Mouse (Mus musculus) hindbrain, embryonic 12.5 days (tissue): ENCODE measurements around the gene Hmgcs1. TPM values are rescaled to one million over a fixed set of nuclear protein-coding genes. Genes with fewer than 3 reads are reported as not detected.

Experiments used
- ATAC-seq: fragments of 200-750 bp; cut with Nextera tagmentation; 2 replicates; pipeline ENCODE4 v1.8.0; 2017; ENCODE audit warnings: moderate TSS enrichment; ENCODE audit not compliant: low FRiP score
- H3K27ac ChIP-seq: fragments of 300-500 bp; sonication (generic); 2 replicates; pipeline ENCODE4 v1.5.1; 2016; ENCODE audit warnings: mild to moderate bottlenecking
- H3K27me3 ChIP-seq: fragments of 300-500 bp; sonication (generic); 2 replicates; pipeline ENCODE4 v1.6.1; 2016; ENCODE audit warnings: mild to moderate bottlenecking
- H3K36me3 ChIP-seq: fragments of 300-500 bp; sonication (generic); 2 replicates; pipeline ENCODE4 v1.6.1; 2016; ENCODE audit warnings: mild to moderate bottlenecking
- H3K4me1 ChIP-seq: fragments of 300-500 bp; sonication (generic); 2 replicates; pipeline ENCODE4 v1.6.1; 2016
- H3K4me2 ChIP-seq: fragments of 300-500 bp; sonication (generic); replicated peaks from 2 replicates; pipeline ENCODE4 v1.6.1; 2016; ENCODE audit warnings: mild to moderate bottlenecking
- H3K4me3 ChIP-seq: fragments of 300-500 bp; sonication (generic); 2 replicates; pipeline ENCODE4 v1.5.1; 2016; ENCODE audit warnings: mild to moderate bottlenecking
- H3K9ac ChIP-seq: fragments of 300-500 bp; sonication (generic); 2 replicates; pipeline ENCODE4 v1.6.1; 2016; ENCODE audit warnings: mild to moderate bottlenecking, moderate library complexity
- H3K9me3 ChIP-seq: fragments of 300-500 bp; sonication (generic); replicated peaks from 2 replicates; pipeline ENCODE4 v1.6.1; 2016; ENCODE audit warnings: mild to moderate bottlenecking
- WGBS: fragments of 180-500 bp; shearing (Covaris S2); methylation state at CpG from one replicate; pipeline ENCODE4 v1.1.7; 2016; 5-methylcytosine and 5-hydroxymethylcytosine counted together
- polyA plus RNA-seq: library from polyadenylated mRNA; unstranded; fragments of >200 nt; fragmentation: Nextera tagmentation; extraction: Ambion mirVana; gene quantifications from 2 replicates; pipeline ENCODE4 v1.2.1, GENCODE M21; 2016

Hmgcs1 gene
- polyA plus RNA-seq, 1 experiment from 2014 or later, result 415 TPM

GRCm38 (mm10) chr13:119707906-119708305 lies 17.7 kb downstream of the Hmgcs1 start:
- Histone ChIP-seq H3K27ac (no peak overlapping the region), H3K9me3 (no peaks in the 10 kb centered on the region), H3K9ac (no peak overlapping the region), H3K4me1 (no peaks in the 10 kb centered on the region), H3K36me3 (peaks cover 67% of the 10 kb centered on the region), H3K4me2 (no peak overlapping the region), H3K4me3 (no peak overlapping the region), H3K27me3 (no peaks in the 10 kb centered on the region)
- WGBS, result 93% methylated on average over 6 of the region's 6 CpGs
- no peak for ATAC-seq

- WGBS, result 90% methylated on average over 5 of the region's 5 CpGs
These were observed 18.8 kb downstream of the Hmgcs1 start for GRCm38 (mm10) chr13:119708941-119709340.

GRCm38 (mm10) chr13:119709388-119710267 lies 19.4 kb downstream of the Hmgcs1 start:
- Histone ChIP-seq H3K4me3 (no peak overlapping the region), H3K9ac (no peak overlapping the region), H3K27me3 (no peaks in the 10 kb centered on the region), H3K27ac (no peak overlapping the region; the same call in 1 of the 2 replicates), H3K4me2 (no peak overlapping the region), H3K4me1 (no peaks in the 10 kb centered on the region), H3K9me3 (no peaks in the 10 kb centered on the region), H3K36me3 (peaks cover 53% of the 10 kb centered on the region)
- 91% methylated on average over 8 of the region's 8 CpGs for WGBS
- ATAC-seq, result no peak; the same call in 1 of the 2 replicates

More at GRCm38 (mm10) chr13:119708941-119709340, 18.8 kb downstream of the Hmgcs1 start:
- Histone ChIP-seq H3K27ac (no peak overlapping the region), H3K9me3 (no peaks in the 10 kb centered on the region), H3K4me3 (no peak overlapping the region), H3K4me2 (no peak overlapping the region), H3K36me3 (peaks cover 59% of the 10 kb centered on the region), H3K27me3 (no peaks in the 10 kb centered on the region), H3K9ac (no peak overlapping the region), H3K4me1 (no peaks in the 10 kb centered on the region)
- ATAC-seq, result no peak

GRCm38 (mm10) chr13:119710268-119710610 lies 20.1 kb downstream of the Hmgcs1 start:
- H3K27me3 ChIP-seq, result no peaks in the 10 kb centered on the region
- 91% methylated on average over 10 of the region's 10 CpGs for WGBS
- H3K4me1 ChIP-seq, result no peaks in the 10 kb centered on the region
- no peak overlapping the region for H3K4me3 ChIP-seq
- no peak overlapping the region for H3K27ac ChIP-seq
- no peaks in the 10 kb centered on the region for H3K9me3 ChIP-seq
- ATAC-seq, result no peak
- H3K9ac ChIP-seq, result no peak overlapping the region
- H3K4me2 ChIP-seq, result no peak overlapping the region
- H3K36me3 ChIP-seq, result peaks cover 47% of the 10 kb centered on the region

GRCm38 (mm10) chr13:119712463-119712862 lies 22.3 kb downstream of the Hmgcs1 start:
- Histone ChIP-seq H3K4me2 (no peak overlapping the region), H3K27ac (no peak overlapping the region), H3K27me3 (no peaks in the 10 kb centered on the region), H3K4me1 (no peaks in the 10 kb centered on the region), H3K9me3 (no peaks in the 10 kb centered on the region), H3K4me3 (no peak overlapping the region), H3K36me3 (peaks cover 31% of the 10 kb centered on the region), H3K9ac (no peak overlapping the region)
- ATAC-seq, result no peak
- WGBS, result 94% methylated on average over 11 of the region's 11 CpGs

GRCm38 (mm10) chr13:119713107-119713787 lies 23.1 kb downstream of the Hmgcs1 start:
- no peaks in the 10 kb centered on the region for H3K27me3 ChIP-seq
- H3K27ac ChIP-seq, result no peak overlapping the region
- peaks cover 29% of the 10 kb centered on the region for H3K36me3 ChIP-seq
- no peak overlapping the region for H3K9ac ChIP-seq
- no peak overlapping the region for H3K4me3 ChIP-seq
- 70% methylated on average over 8 of the region's 8 CpGs for WGBS
- no peak for ATAC-seq
- no peak overlapping the region for H3K4me2 ChIP-seq
- no peaks in the 10 kb centered on the region for H3K4me1 ChIP-seq
- H3K9me3 ChIP-seq, result no peaks in the 10 kb centered on the region

- H3K27ac ChIP-seq, result no peak overlapping the region
- no peaks in the 10 kb centered on the region for H3K4me1 ChIP-seq
- no peaks in the 10 kb centered on the region for H3K9me3 ChIP-seq
- H3K36me3 ChIP-seq, result peaks cover 25% of the 10 kb centered on the region
- H3K9ac ChIP-seq, result no peak overlapping the region
- no peaks in the 10 kb centered on the region for H3K27me3 ChIP-seq
- no peak overlapping the region for H3K4me3 ChIP-seq
- ATAC-seq, result no peak
- WGBS, result 70% methylated on average over 8 of the region's 9 CpGs
- no peak overlapping the region for H3K4me2 ChIP-seq
These were observed 23.6 kb downstream of the Hmgcs1 start for GRCm38 (mm10) chr13:119713821-119714220.

- Histone ChIP-seq H3K4me1 (no peaks in the 10 kb centered on the region), H3K27ac (no peak overlapping the region), H3K36me3 (0 out of 2 replicates have a peak, but pooled peaks cover 4% of the 10 kb centered on the region), H3K4me2 (no peak overlapping the region), H3K9me3 (no peaks in the 10 kb centered on the region), H3K27me3 (no peaks in the 10 kb centered on the region), H3K4me3 (no peak overlapping the region), H3K9ac (no peak overlapping the region)
- no peak for ATAC-seq
- 90% methylated on average over 2 of the region's 2 CpGs for WGBS
These were observed 25.9 kb downstream of the Hmgcs1 start for GRCm38 (mm10) chr13:119716105-119716504.

GRCm38 (mm10) chr13:119722447-119722846 lies 32.3 kb downstream of the Hmgcs1 start:
- Histone ChIP-seq H3K27ac (no peak overlapping the region), H3K4me1 (no peaks in the 10 kb centered on the region), H3K4me2 (no peak overlapping the region), H3K9ac (no peak overlapping the region), H3K4me3 (no peak overlapping the region), H3K27me3 (no peaks in the 10 kb centered on the region), H3K36me3 (no peaks in the 10 kb centered on the region), H3K9me3 (no peaks in the 10 kb centered on the region)
- 89% methylated on average over 3 of the region's 3 CpGs for WGBS
- ATAC-seq, result no peak

- no peak overlapping the region for H3K4me2 ChIP-seq
- H3K9me3 ChIP-seq, result no peaks in the 10 kb centered on the region
- H3K9ac ChIP-seq, result no peak overlapping the region
- no peaks in the 10 kb centered on the region for H3K27me3 ChIP-seq
- H3K4me3 ChIP-seq, result no peak overlapping the region
- H3K36me3 ChIP-seq, result no peaks in the 10 kb centered on the region
- H3K4me1 ChIP-seq, result no peaks in the 10 kb centered on the region
- ATAC-seq, result no peak
- WGBS, result 85% methylated on average over 5 of the region's 5 CpGs
- H3K27ac ChIP-seq, result no peak overlapping the region
These were observed 33.2 kb downstream of the Hmgcs1 start for GRCm38 (mm10) chr13:119723368-119723767.

GRCm38 (mm10) chr13:119724541-119724940 lies 34.4 kb downstream of the Hmgcs1 start:
- Histone ChIP-seq H3K4me1 (no peaks in the 10 kb centered on the region), H3K27me3 (no peaks in the 10 kb centered on the region), H3K27ac (no peak overlapping the region), H3K9ac (no peak overlapping the region), H3K4me2 (no peak overlapping the region), H3K36me3 (no peaks in the 10 kb centered on the region), H3K9me3 (no peaks in the 10 kb centered on the region), H3K4me3 (no peak overlapping the region)
- WGBS, result 87% methylated on average over 7 of the region's 7 CpGs
- no peak for ATAC-seq

GRCm38 (mm10) chr13:119727608-119728387 lies 37.6 kb downstream of the Hmgcs1 start:
- Histone ChIP-seq H3K4me2 (no peak overlapping the region), H3K4me1 (no peaks in the 10 kb centered on the region), H3K27me3 (no peaks in the 10 kb centered on the region), H3K4me3 (no peak overlapping the region), H3K27ac (no peak overlapping the region), H3K36me3 (no peaks in the 10 kb centered on the region), H3K9ac (peak overlapping the region; percentile 23; the same call in 1 of the 2 replicates), H3K9me3 (no peaks in the 10 kb centered on the region)
- no peak; the same call in 1 of the 2 replicates for ATAC-seq
- WGBS, result 66% methylated on average over 26 of the region's 26 CpGs
